Mouse (Mus musculus): ENCODE measurements around the gene Cdcp2. TPM values are rescaled to one million over a fixed set of nuclear protein-coding genes. Genes with fewer than 3 reads are reported as not detected.
A peak's percentile ranks its signal among the peaks of the same experiment; 100 is the strongest.
"Not testable (repeated sequence)": the region's sequence is repeated elsewhere in the genome, so short reads cannot be mapped to it uniquely, and the experiment has no call there.

Gene Cdcp2
- polyA plus RNA-seq, 1 experiment from 2014 or later: not detected

DNA sequence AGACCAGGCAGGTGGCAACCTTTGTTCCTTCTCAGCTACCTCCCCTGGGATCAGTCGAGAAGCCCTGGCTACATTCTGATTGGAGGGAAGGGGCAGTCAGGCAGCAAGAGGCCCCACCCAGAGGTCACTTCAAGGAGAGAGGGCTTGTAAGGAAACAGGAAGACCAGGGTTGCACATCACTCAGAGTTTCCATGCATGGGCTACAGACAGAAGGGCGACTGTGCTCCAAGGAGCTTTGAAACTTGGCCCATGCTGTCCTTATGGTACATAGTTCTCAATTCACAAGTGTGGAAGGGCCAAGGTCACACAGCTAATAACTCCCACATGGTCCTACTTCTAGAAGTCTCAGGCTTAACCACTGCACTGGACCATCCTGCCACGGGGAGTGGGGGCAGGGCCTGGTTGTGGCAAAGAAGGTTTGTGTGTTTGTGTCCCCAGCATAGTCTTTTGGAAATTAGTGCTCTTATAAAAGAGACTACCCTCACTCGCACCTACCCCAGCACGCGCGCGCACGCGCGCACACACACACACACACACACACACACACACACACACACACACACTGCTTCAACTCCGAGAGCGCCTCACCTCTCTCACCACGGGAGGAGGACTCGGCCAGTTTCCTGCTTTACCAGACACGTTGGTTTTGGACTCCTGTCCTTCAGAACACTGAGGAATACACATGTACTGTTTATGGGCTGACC lies 2.1 kb upstream of the Cdcp2 start:
- no peaks in the 10 kb centered on the region for H3K36me3 ChIP-seq
- H3K4me2 ChIP-seq: no peak overlapping the region
- no peaks in the 10 kb centered on the region for H3K9me3 ChIP-seq
- H3K27ac ChIP-seq: no peak overlapping the region
- no peak for ATAC-seq (ENCODE audit: borderline replicate concordance, extremely low read depth, low FRiP score, low TSS enrichment)
- no peak overlapping the region for H3K9ac ChIP-seq
- no peak overlapping the region for H3K4me3 ChIP-seq
- H3K27me3 ChIP-seq: no peaks in the 10 kb centered on the region
- WGBS: 70% methylated on average over 16 of the region's 16 CpGs
- no peaks in the 10 kb centered on the region for H3K4me1 ChIP-seq

DNA sequence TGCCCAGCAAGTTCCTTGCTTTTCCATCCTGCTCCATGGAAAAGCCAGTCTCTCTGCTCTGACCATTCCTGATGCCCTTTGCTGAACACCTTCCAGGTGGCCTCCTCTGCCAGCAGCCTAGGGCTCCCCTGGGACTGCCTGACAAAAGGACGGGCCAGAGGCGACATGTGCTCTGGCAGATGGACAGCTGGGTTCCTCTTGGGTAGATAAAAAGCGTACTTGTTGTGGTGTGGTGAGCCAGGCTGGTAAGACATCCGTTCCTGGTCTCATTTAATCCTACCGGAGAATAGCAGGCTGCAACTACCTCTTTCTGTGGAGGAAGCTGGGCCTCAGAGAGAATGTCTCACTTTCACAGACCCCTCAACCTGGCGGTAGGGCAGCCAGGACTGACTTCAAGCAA lies 648 bp upstream of the Cdcp2 start:
- no peak for ATAC-seq (ENCODE audit: borderline replicate concordance, extremely low read depth, low FRiP score, low TSS enrichment)
- H3K36me3 ChIP-seq: no peaks in the 10 kb centered on the region
- H3K27me3 ChIP-seq: no peaks in the 10 kb centered on the region
- no peak overlapping the region for H3K9ac ChIP-seq
- H3K4me1 ChIP-seq: no peaks in the 10 kb centered on the region
- H3K27ac ChIP-seq: no peak overlapping the region
- no peaks in the 10 kb centered on the region for H3K9me3 ChIP-seq
- no peak overlapping the region for H3K4me2 ChIP-seq
- WGBS: 54% methylated on average over 6 of the region's 6 CpGs
- H3K4me3 ChIP-seq: no peak overlapping the region

DNA sequence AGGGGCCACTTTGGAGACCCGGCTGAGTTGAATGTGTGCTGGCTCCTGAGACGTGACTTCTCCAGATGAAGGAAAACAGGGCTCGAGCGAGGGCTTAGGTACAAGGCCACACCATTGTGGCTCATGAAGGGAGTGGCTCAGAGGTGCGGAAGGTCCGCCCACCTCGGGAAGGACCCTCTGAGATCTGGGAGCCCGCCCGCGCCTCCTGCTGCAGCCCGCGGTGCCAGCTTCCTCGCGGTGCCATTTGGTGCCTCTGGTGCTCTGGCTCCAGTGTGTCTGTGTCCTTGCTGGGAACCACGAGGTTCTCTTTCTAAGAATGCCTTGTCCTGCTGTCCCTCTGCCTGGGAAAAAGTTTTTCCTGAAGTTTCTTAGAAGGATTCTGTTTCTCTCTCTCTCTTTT lies 1.2 kb downstream of the Cdcp2 start:
- ATAC-seq (ENCODE audit: borderline replicate concordance, extremely low read depth, low FRiP score, low TSS enrichment): no peak
- H3K9ac ChIP-seq: no peak overlapping the region
- H3K4me2 ChIP-seq: no peak overlapping the region
- no peaks in the 10 kb centered on the region for H3K27me3 ChIP-seq
- no peak overlapping the region for H3K27ac ChIP-seq
- H3K36me3 ChIP-seq: no peaks in the 10 kb centered on the region
- 46% methylated on average over 15 of the region's 15 CpGs for WGBS
- H3K4me3 ChIP-seq: no peak overlapping the region
- no peaks in the 10 kb centered on the region for H3K4me1 ChIP-seq
- H3K9me3 ChIP-seq: no peaks in the 10 kb centered on the region

DNA sequence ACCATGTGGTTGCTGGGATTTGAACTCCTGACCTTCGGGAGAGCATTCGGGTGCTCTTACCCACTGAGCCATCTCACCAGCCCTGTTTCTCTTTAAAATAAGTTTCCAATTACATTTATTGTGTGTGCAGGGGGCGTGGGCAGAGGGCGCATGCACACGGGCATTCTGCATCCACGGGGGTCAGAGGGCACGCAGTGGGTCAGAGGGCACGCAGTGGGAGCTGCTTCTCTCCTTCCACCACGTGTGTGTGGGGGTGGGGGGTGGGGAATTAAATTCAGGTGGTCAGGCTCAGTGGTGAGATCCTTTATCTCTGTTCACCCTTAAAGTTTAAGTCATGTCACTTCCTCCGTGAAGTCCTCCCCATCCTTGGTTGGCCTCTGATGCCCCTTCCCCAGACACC lies 1.7 kb downstream of the Cdcp2 start:
- Histone ChIP-seq H3K4me2 (no peak overlapping the region), H3K4me1 (no peaks in the 10 kb centered on the region), H3K27ac (no peak overlapping the region), H3K9me3 (no peaks in the 10 kb centered on the region), H3K4me3 (no peak overlapping the region), H3K9ac (no peak overlapping the region), H3K36me3 (no peaks in the 10 kb centered on the region), H3K27me3 (no peaks in the 10 kb centered on the region)
- ATAC-seq (ENCODE audit: borderline replicate concordance, extremely low read depth, low FRiP score, low TSS enrichment): no peak
- 75% methylated on average over 10 of the region's 10 CpGs for WGBS

DNA sequence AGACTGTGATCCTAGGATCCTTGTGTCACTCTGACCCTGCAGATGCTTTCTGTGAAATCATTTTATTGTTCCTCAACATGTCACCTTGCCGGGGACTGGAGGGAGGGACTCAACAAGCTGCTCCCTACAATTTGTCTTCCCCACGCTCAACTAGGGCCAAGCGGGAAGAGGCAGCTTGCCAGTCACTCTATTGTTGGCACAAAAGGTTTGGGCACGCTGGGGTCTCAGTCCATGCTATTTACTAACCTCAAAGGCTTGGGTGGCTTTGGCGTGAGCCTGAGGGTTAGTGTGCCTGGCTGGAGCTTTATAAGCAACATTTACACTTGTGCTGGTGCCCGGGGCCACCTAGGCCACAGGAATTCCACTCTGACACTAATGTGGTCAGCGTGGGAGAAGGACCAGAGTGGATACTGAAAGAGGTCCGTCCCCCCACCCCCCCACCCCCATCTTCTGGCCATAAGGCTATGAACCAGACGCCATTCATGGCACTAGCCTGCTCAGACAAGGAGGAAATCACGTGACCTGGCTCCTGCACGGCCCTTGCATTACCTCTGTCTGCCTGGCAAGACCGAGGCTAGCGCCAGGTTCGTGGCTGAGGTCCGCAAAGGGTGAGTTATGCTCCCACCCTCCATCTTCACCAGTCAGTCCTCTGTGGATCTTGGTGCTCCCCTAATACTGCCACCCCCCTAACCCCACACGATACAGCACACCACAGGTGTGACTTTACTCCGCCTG lies 2.3 kb downstream of the Cdcp2 start:
- H3K9me3 ChIP-seq: no peaks in the 10 kb centered on the region
- H3K4me3 ChIP-seq: no peak overlapping the region
- H3K4me2 ChIP-seq: no peak overlapping the region
- H3K27me3 ChIP-seq: no peaks in the 10 kb centered on the region
- no peak overlapping the region for H3K27ac ChIP-seq
- no peaks in the 10 kb centered on the region for H3K4me1 ChIP-seq
- no peaks in the 10 kb centered on the region for H3K36me3 ChIP-seq
- no peak for ATAC-seq (ENCODE audit: borderline replicate concordance, extremely low read depth, low FRiP score, low TSS enrichment)
- 74% methylated on average over 17 of the region's 17 CpGs for WGBS
- H3K9ac ChIP-seq: no peak overlapping the region

DNA sequence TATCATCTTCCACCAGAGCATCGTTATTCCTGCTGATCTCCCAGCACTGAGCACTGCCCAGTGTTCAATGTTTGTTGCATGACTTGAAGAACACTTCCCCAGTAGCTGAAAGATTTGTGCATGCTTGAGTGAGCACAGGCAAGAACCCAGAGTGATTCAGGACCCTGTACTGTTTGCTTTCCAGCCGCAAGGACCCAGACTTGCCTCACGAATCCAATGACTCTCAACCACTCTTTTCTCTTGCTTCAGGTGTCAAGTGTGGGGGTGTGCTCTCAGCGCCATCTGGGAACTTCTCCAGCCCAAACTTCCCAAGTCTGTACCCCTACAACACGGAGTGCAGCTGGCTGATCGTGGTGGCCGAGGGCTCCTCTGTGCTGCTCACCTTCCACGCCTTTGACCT lies 5.5 kb downstream of the Cdcp2 start:
- no peak overlapping the region for H3K27ac ChIP-seq
- WGBS: 45% methylated on average over 8 of the region's 8 CpGs
- no peaks in the 10 kb centered on the region for H3K27me3 ChIP-seq
- no peaks in the 10 kb centered on the region for H3K4me1 ChIP-seq
- H3K4me3 ChIP-seq: no peak overlapping the region
- no peaks in the 10 kb centered on the region for H3K9me3 ChIP-seq
- H3K36me3 ChIP-seq: no peaks in the 10 kb centered on the region
- H3K9ac ChIP-seq: no peak overlapping the region
- no peak for ATAC-seq (ENCODE audit: borderline replicate concordance, extremely low read depth, low FRiP score, low TSS enrichment)
- H3K4me2 ChIP-seq: no peak overlapping the region

DNA sequence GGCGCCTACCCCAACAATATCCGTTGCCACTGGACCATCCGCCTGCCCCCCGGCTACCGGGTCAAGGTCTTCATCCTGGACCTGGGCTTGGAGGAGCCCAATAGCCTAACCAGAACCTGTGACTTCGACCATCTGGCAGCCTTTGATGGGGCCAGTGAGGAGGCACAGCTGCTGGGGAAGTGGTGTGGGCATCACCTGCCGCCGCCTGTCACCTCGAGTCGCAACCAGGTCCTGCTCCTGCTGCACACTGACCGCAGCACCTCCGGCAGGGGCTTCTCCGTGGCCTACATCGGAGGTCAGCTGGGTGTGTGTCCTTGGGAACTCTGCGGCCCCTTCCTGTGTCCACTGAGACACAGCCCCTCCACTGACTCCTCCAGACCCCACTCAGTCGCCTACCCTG lies 10.1 kb downstream of the Cdcp2 start:
- H3K27ac ChIP-seq: no peak overlapping the region
- H3K9me3 ChIP-seq: no peaks in the 10 kb centered on the region
- no peak overlapping the region for H3K9ac ChIP-seq
- 81% methylated on average over 16 of the region's 16 CpGs for WGBS
- no peak for ATAC-seq (ENCODE audit: borderline replicate concordance, extremely low read depth, low FRiP score, low TSS enrichment)
- H3K4me3 ChIP-seq: no peak overlapping the region
- H3K4me1 ChIP-seq: 0 out of 2 replicates have a peak, but pooled peaks cover 6% of the 10 kb centered on the region
- H3K4me2 ChIP-seq: no peak overlapping the region
- no peaks in the 10 kb centered on the region for H3K27me3 ChIP-seq
- H3K36me3 ChIP-seq: no peaks in the 10 kb centered on the region

DNA sequence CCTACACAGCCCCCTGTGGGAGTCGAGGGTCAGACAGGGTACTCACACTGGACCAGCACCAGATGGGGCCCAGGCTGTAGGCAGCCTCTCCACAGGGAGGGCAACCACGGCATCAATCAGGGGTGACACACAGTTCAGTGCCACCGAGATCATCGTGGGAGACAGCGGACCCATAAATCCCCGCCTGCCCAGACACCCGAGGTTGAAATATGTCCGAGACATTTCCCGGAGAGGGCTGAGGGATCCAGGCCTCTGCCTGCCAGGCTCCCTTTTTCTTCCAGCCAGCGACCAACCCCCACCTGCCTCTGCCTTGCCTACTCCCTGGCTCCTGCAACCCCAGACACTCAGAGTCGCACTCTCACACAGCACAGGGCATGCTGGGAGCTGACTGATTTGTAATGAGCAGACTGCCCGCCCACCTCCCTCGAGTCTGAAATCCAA lies 11.6 kb downstream of the Cdcp2 start:
- Histone ChIP-seq H3K4me3 (no peak overlapping the region), H3K9ac (peak overlapping the region; percentile 10; the same call in 1 of the 2 replicates), H3K4me1 (0 out of 2 replicates have a peak, but pooled peaks cover 6% of the 10 kb centered on the region), H3K9me3 (no peaks in the 10 kb centered on the region), H3K27ac (no peak overlapping the region), H3K36me3 (no peaks in the 10 kb centered on the region), H3K4me2 (peak overlapping the region; percentile 22; the same call in 1 of the 2 replicates), H3K27me3 (no peaks in the 10 kb centered on the region)
- 28% methylated on average over 13 of the region's 13 CpGs for WGBS
- peak; percentile 58 for ATAC-seq (ENCODE audit: borderline replicate concordance, extremely low read depth, low FRiP score, low TSS enrichment)

DNA sequence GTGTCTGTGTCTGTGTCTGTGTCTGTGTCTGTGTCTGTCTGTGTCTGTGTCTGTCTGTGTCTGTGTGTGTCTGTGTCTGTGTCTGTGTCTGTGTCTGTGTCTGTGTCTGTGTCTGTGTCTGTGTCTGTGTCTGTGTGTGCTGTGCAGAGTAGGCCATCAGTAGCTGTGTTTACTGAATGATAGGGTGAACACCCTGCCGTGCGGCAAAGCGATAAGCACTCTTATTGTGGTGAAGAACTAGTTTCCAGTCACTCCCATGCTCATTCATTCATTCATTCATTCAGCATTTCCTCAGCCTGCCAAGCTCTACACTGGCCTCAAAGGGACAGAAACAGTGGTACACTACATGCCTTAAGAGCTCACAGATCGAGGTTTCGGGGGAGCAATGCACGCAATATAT lies 12.5 kb downstream of the Cdcp2 start:
- not testable (repeated sequence) for H3K27me3 ChIP-seq; ATAC-seq (ENCODE audit: borderline replicate concordance, extremely low read depth, low FRiP score, low TSS enrichment); H3K9ac ChIP-seq; H3K9me3 ChIP-seq; H3K4me3 ChIP-seq; H3K4me1 ChIP-seq; H3K4me2 ChIP-seq; H3K36me3 ChIP-seq; H3K27ac ChIP-seq
- 79% methylated on average over 6 of the region's 6 CpGs for WGBS

DNA sequence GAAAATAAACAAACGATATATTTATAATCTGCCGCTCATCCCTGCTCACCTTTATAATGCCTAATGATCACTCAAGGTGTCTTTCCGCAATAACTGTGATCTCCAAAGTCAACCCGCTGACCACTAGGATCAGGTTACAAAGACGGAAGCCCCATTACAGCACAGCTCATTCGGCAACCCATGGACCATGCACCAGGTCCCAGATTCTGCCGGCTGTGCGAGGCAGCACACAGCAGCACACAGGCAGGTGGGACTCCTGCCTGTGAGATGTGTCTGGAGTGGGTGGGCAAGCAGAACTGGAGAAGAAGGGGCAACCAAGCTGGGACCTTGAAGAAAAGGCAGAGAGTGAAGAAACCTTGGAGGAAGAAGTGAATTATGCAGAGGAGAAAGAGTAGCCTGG lies 17.6 kb downstream of the Cdcp2 start:
- Histone ChIP-seq H3K27me3 (no peaks in the 10 kb centered on the region), H3K4me2 (no peak overlapping the region), H3K36me3 (no peaks in the 10 kb centered on the region), H3K27ac (no peak overlapping the region), H3K9me3 (no peaks in the 10 kb centered on the region), H3K4me3 (no peak overlapping the region), H3K9ac (no peak overlapping the region), H3K4me1 (peaks cover 8% of the 10 kb centered on the region; the same call in 1 of the 2 replicates)
- ATAC-seq (ENCODE audit: borderline replicate concordance, extremely low read depth, low FRiP score, low TSS enrichment): no peak
- 21% methylated on average over 8 of the region's 8 CpGs for WGBS

DNA sequence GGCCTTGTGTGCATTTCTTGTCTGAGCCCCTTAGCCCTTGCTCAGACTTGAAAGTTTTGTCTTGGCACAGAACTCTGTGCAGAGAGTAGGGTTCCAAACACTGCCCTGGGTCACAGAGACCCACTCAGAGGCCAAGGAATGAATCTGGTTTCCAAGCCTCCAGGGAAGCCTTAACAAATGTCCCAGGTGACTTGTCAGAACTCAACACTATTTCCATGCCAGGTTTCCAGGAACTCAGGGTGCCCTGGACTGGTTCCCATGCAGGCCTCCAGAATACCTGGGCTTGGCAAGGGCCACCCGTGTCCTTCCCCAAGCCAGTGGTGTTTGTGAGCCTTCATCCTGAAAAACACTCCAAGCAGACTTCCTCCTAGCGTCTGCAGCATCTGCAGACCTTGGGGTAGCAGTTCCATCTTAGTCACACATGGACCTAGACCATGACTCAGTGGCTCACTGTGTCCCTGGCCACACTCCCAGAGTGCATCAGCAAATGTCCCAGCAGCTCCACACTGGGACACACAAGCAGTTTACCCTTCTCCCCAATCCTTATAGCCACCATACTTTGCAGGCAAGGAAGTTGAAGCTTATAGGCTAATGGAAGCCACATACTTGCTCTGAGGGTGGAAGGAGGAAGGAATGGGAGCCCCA lies 21.2 kb downstream of the Cdcp2 start:
- no peak for ATAC-seq (ENCODE audit: borderline replicate concordance, extremely low read depth, low FRiP score, low TSS enrichment)
- Histone ChIP-seq H3K4me3 (no peak overlapping the region), H3K9ac (no peak overlapping the region), H3K27ac (no peak overlapping the region), H3K4me2 (no peak overlapping the region), H3K4me1 (peaks cover 9% of the 10 kb centered on the region; the same call in 1 of the 2 replicates), H3K27me3 (no peaks in the 10 kb centered on the region), H3K9me3 (no peaks in the 10 kb centered on the region), H3K36me3 (no peaks in the 10 kb centered on the region)
- WGBS: 86% methylated on average over 2 of the region's 2 CpGs

DNA sequence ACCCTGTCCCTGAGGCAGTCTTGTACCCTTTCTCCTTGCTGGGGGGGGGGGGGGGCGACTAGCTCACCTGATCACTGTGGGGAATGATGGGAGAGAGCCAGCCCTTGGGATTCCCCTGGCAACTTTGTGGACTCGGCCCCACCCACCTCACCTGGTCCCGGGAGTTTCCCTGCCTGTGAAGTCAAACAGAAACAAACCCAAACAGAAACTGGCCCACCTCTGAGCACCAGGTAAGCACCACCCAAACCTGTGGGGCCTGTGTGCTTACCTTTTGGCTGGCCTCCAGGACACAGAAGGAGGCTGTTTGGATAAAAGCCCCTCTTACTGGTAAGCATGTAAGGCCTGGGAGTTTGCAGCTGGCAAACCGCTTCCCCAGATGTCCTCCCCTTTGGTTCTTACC lies 22.4 kb downstream of the Cdcp2 start:
- Histone ChIP-seq H3K36me3 (no peaks in the 10 kb centered on the region), H3K4me2 (no peak overlapping the region), H3K9ac (no peak overlapping the region), H3K4me3 (no peak overlapping the region), H3K9me3 (no peaks in the 10 kb centered on the region), H3K27ac (peak overlapping the region; percentile 37; the same call in 1 of the 2 replicates), H3K4me1 (peaks cover 9% of the 10 kb centered on the region; the same call in 1 of the 2 replicates), H3K27me3 (no peaks in the 10 kb centered on the region)
- peak; percentile 39; the same call in 1 of the 2 replicates for ATAC-seq (ENCODE audit: borderline replicate concordance, extremely low read depth, low FRiP score, low TSS enrichment)
- 42% methylated on average over 4 of the region's 4 CpGs for WGBS

All from lung, embryonic 15.5 days (tissue).